Mouse (Mus musculus) liver, embryonic 11.5 days (tissue): ENCODE data around the gene Hsd17b1. TPM values are rescaled to one million over a fixed set of nuclear protein-coding genes. Genes with fewer than 3 reads are reported as not detected.
"Not testable (repeated sequence)": the region's sequence is repeated elsewhere in the genome, so short reads cannot be mapped to it uniquely, and the experiment has no call there.

Source experiments
- ATAC-seq: fragments of 200-750 bp; cut with Nextera tagmentation; replicated peaks from 2 replicates; pipeline ENCODE4 v1.8.0; 2017; ENCODE audit warnings: moderate number of reproducible peaks, mild to moderate bottlenecking, moderate TSS enrichment, moderate library complexity; ENCODE audit not compliant: low FRiP score
- DNase-seq: peaks from one replicate; pipeline ENCODE4 v3.0.0-alpha.2; 2017; ENCODE audit warnings: low spot score
- H3K27ac ChIP-seq: fragments of 300-500 bp; sonication (generic); 2 replicates; pipeline ENCODE4 v1.5.1; 2014; ENCODE audit warnings: mild to moderate bottlenecking, low read depth, low read length, control low read depth
- H3K27me3 ChIP-seq: fragments of 300-500 bp; sonication (generic); replicated peaks from 2 replicates; pipeline ENCODE4 v1.6.1; 2014; ENCODE audit warnings: low read length, mixed read lengths; ENCODE audit not compliant: control insufficient read depth, insufficient read depth
- H3K36me3 ChIP-seq: fragments of 300-500 bp; sonication (generic); 2 replicates; pipeline ENCODE4 v1.6.1; 2014; ENCODE audit warnings: mild to moderate bottlenecking, low read length, moderate library complexity, mixed read lengths; ENCODE audit not compliant: control insufficient read depth, insufficient read depth
- H3K4me1 ChIP-seq: fragments of 300-500 bp; sonication (generic); replicated peaks from 2 replicates; pipeline ENCODE4 v1.6.1; 2014; ENCODE audit warnings: low read length, mixed read lengths; ENCODE audit not compliant: control insufficient read depth, insufficient read depth
- H3K4me2 ChIP-seq: fragments of 300-500 bp; sonication (generic); 2 replicates; pipeline ENCODE4 v1.6.1; 2014; ENCODE audit warnings: mild to moderate bottlenecking, control low read depth, moderate library complexity
- H3K4me3 ChIP-seq: fragments of 300-500 bp; sonication (generic); 2 replicates; pipeline ENCODE4 v1.5.1; 2014; ENCODE audit warnings: low read depth, low read length, control low read depth
- H3K9ac ChIP-seq: fragments of 300-500 bp; sonication (generic); 2 replicates; pipeline ENCODE4 v1.6.1; 2014; ENCODE audit warnings: low read depth, low read length, control low read depth
- H3K9me3 ChIP-seq: fragments of 300-500 bp; sonication (generic); 2 replicates; pipeline ENCODE4 v1.6.1; 2016; ENCODE audit warnings: low read length, inconsistent platforms, mixed read lengths; ENCODE audit not compliant: control insufficient read depth
- WGBS: fragments of 180-500 bp; shearing (Covaris S2); extraction: QIAGEN DNeasy Blood & Tissue Kit; methylation state at CpG from one replicate; pipeline ENCODE4 v1.1.7; 2014; 5-methylcytosine and 5-hydroxymethylcytosine counted together
- microRNA-seq: library from miRNA; unstranded; fragments of <30 nt; microRNA quantifications from one replicate; pipeline ENCODE4, GENCODE M21; 2017; ENCODE audit warnings: borderline number of aligned reads
- polyA plus RNA-seq: library from polyadenylated mRNA; unstranded; fragments of >200 nt; fragmentation: Nextera tagmentation; extraction: Ambion mirVana; gene quantifications from 2 replicates; pipeline ENCODE4 v1.2.1, GENCODE M21; 2014

Gene Hsd17b1
- polyA plus RNA-seq, 1 experiment from 2014 or later, result 0.12 TPM

- WGBS, result under 1% methylated on average over 61 of the region's 61 CpGs
- peak within 1 kb of the TSS; percentile 88 for H3K27ac ChIP-seq
Measured at GRCm38 (mm10) chr11:101119761-101120544, 41.7 kb downstream of the Hsd17b1 start, which contains the start of the genes Retreg3 and Tubg1. TSS of gene Retreg3 (minus strand) at chr11:101119893. TSS of gene Tubg1 (plus strand) at chr11:101119938.

GRCm38 (mm10) chr11:101120545-101121188, 42.5 kb downstream of the Hsd17b1 start:
- peak overlapping the region; percentile 89 for H3K4me2 ChIP-seq
- H3K4me1 ChIP-seq, result peaks cover 18% of the 10 kb centered on the region
- H3K9me3 ChIP-seq, result no peaks in the 10 kb centered on the region
- H3K4me3 ChIP-seq, result peak overlapping the region; percentile 98
- H3K27me3 ChIP-seq, result no peaks in the 10 kb centered on the region
- DNase-seq, result no peak
- H3K36me3 ChIP-seq, result peaks cover 7% of the 10 kb centered on the region
- H3K27ac ChIP-seq, result peak overlapping the region; percentile 88
- ATAC-seq, result no peak
- WGBS, result 25% methylated on average over 19 of the region's 19 CpGs
- peak overlapping the region; percentile 62 for H3K9ac ChIP-seq

More at GRCm38 (mm10) chr11:101119761-101120544, 41.7 kb downstream of the Hsd17b1 start, which contains the start of the genes Retreg3 and Tubg1:
- Histone ChIP-seq H3K9ac (peak within 1 kb of the TSS; percentile 90), H3K4me3 (peak within 1 kb of the TSS; percentile 98), H3K4me1 (peaks cover 18% of the 10 kb centered on the region), H3K27me3 (no peaks in the 10 kb centered on the region), H3K36me3 (0 out of 2 replicates have a peak, but pooled peaks cover 3% of the 10 kb centered on the region), H3K9me3 (no peaks in the 10 kb centered on the region), H3K4me2 (peak within 1 kb of the TSS; percentile 89)
- ATAC-seq (peak; percentile 92), DNase-seq (peak; percentile 99)

GRCm38 (mm10) chr11:101124494-101124893, 46.3 kb downstream of the Hsd17b1 start:
- H3K36me3 ChIP-seq, result peaks cover 22% of the 10 kb centered on the region
- not testable (repeated sequence) for H3K4me2 ChIP-seq, DNase-seq, H3K4me3 ChIP-seq, H3K9me3 ChIP-seq, H3K27me3 ChIP-seq, H3K27ac ChIP-seq, H3K9ac ChIP-seq, H3K4me1 ChIP-seq, ATAC-seq
- 87% methylated on average over 8 of the region's 8 CpGs for WGBS

DNA sequence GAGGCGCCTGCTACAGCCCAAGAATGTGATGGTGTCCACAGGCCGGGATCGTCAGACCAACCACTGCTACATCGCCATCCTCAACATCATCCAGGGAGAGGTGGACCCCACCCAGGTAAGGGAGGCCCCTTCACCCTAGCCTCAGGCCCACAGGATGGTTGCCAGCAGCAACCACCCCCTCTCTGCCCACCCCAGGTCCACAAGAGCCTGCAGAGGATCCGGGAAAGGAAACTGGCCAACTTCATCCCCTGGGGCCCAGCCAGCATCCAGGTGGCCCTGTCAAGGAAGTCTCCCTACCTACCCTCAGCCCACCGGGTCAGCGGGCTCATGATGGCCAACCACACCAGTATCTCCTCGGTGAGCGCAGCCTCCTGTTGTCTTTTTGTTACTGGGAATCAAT, 46.8 kb downstream of the Hsd17b1 start:
- not testable (repeated sequence) for H3K9ac ChIP-seq, H3K27me3 ChIP-seq, H3K27ac ChIP-seq, H3K4me3 ChIP-seq, H3K4me2 ChIP-seq, H3K4me1 ChIP-seq, ATAC-seq, H3K9me3 ChIP-seq, DNase-seq
- H3K36me3 ChIP-seq, result peaks cover 22% of the 10 kb centered on the region
- WGBS, result 93% methylated on average over 7 of the region's 9 CpGs

GRCm38 (mm10) chr11:101127075-101127474, 48.9 kb downstream of the Hsd17b1 start:
- Histone ChIP-seq H3K4me1 (peaks cover 8% of the 10 kb centered on the region), H3K9ac (no peak overlapping the region), H3K27me3 (no peaks in the 10 kb centered on the region), H3K27ac (no peak overlapping the region), H3K9me3 (no peaks in the 10 kb centered on the region), H3K4me3 (no peak overlapping the region), H3K4me2 (no peak overlapping the region), H3K36me3 (peaks cover 22% of the 10 kb centered on the region)
- DNase-seq, result no peak
- WGBS, result 95% methylated on average over 1 of the region's 1 CpGs
- no peak for ATAC-seq

DNA sequence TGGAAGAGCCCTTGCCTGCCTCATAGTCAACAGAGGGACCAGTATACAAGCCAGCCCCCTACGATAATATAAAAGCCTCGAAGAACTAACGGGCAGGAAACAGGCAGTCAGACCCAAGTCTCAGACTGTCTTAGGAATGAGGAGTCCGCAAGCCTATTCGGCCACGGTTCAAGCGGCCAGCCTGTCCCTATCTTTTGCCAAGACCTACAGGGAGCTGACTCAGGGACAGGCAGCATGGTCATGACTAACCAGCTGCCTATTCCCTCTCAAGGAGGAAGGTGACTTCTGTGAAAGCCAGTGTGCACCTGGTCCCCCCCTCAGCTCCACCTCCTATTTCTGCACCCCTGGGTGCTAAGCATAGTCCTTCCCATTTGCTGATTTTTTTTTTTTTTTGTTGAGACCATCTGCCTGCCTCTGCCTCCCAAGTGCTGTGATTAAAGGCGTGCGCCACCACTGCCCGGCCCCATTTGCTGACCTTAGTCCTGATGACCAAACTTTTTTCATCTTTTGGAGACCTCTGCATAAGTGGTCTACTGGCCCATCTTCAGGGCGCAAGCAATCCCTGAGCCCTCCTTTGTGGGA, 50.9 kb downstream of the Hsd17b1 start:
- WGBS, result 78% methylated on average over 11 of the region's 11 CpGs
- H3K9ac ChIP-seq, result no peak overlapping the region

More for the DNA sequence above, 50.9 kb downstream of the Hsd17b1 start:
- ATAC-seq (no peak), DNase-seq (no peak)
- H3K27ac ChIP-seq, result no peak overlapping the region
- H3K4me1 ChIP-seq, result peaks cover 8% of the 10 kb centered on the region
- no peak overlapping the region for H3K4me3 ChIP-seq
- no peak overlapping the region for H3K4me2 ChIP-seq
- H3K9me3 ChIP-seq, result no peaks in the 10 kb centered on the region
- peaks cover 19% of the 10 kb centered on the region for H3K36me3 ChIP-seq
- H3K27me3 ChIP-seq, result no peaks in the 10 kb centered on the region

Small RNAs within 50 kb of the gene (microRNA-seq; reads per million reads assigned to microRNA genes)
- 2.1 reads per million for gene Mir6928

Other genes starting within 250 kb of the Hsd17b1 start
- gene Stat5b, start 227.7 kb upstream of the Hsd17b1 start, polyA plus RNA-seq, result 46.0 and 50.1 TPM in 2 replicates
- 26.3 and 27.8 TPM in 2 replicates for gene Stat5a, start 219.1 kb upstream of the Hsd17b1 start, polyA plus RNA-seq
- gene Stat3, start 138.9 kb upstream of the Hsd17b1 start, polyA plus RNA-seq, result 52.9 and 57.3 TPM in 2 replicates
- gene Cavin1, start 107.5 kb upstream of the Hsd17b1 start, polyA plus RNA-seq, result 22.6 and 23.3 TPM in 2 replicates
- gene Atp6v0a1, start 69.0 kb upstream of the Hsd17b1 start, polyA plus RNA-seq, result 55.4 and 60.0 TPM in 2 replicates
- gene Naglu, start 8.4 kb upstream of the Hsd17b1 start, polyA plus RNA-seq, result 7.7 and 8.0 TPM in 2 replicates
- gene Coasy, start 4.2 kb downstream of the Hsd17b1 start, polyA plus RNA-seq, result 43.3 and 45.8 TPM in 2 replicates
- gene Mlx, start 8.9 kb downstream of the Hsd17b1 start, polyA plus RNA-seq, result 45.3 and 45.6 TPM in 2 replicates
- gene Psmc3ip, start 17.0 kb downstream of the Hsd17b1 start, polyA plus RNA-seq, result 40.7 and 42.8 TPM in 2 replicates
- gene Retreg3, start 41.5 kb downstream of the Hsd17b1 start, polyA plus RNA-seq, result 11.5 and 12.2 TPM in 2 replicates
- 82.3 and 85.3 TPM in 2 replicates for gene Tubg1, start 41.5 kb downstream of the Hsd17b1 start, polyA plus RNA-seq
- 1.3 and 1.8 TPM in 2 replicates for gene Tubg2, start 77.5 kb downstream of the Hsd17b1 start, polyA plus RNA-seq
- gene Cntnap1, start 92.1 kb downstream of the Hsd17b1 start, polyA plus RNA-seq, result 0.34 and 0.40 TPM in 2 replicates
- 3.4 and 3.8 TPM in 2 replicates for gene Plekhh3, start 92.9 kb downstream of the Hsd17b1 start, polyA plus RNA-seq
- gene Ccr10, start 97.0 kb downstream of the Hsd17b1 start, polyA plus RNA-seq, result 0.10 TPM in 1 of 2 replicates, not detected in the other
- 11.8 and 12.4 TPM in 2 replicates for gene Ezh1, start 148.1 kb downstream of the Hsd17b1 start, polyA plus RNA-seq
- gene Ramp2, start 167.6 kb downstream of the Hsd17b1 start, polyA plus RNA-seq, result 62.4 and 64.2 TPM in 2 replicates
- gene Vps25, start 175.3 kb downstream of the Hsd17b1 start, polyA plus RNA-seq, result 158 and 163 TPM in 2 replicates
- gene Wnk4, start 182.2 kb downstream of the Hsd17b1 start, polyA plus RNA-seq, result 18.5 and 19.7 TPM in 2 replicates
- gene Cntd1, start 200.6 kb downstream of the Hsd17b1 start, polyA plus RNA-seq, result 1.2 and 1.4 TPM in 2 replicates
- 190 and 197 TPM in 2 replicates for gene Coa3, start 200.7 kb downstream of the Hsd17b1 start, polyA plus RNA-seq
- gene Becn1, start 223.9 kb downstream of the Hsd17b1 start, polyA plus RNA-seq, result 134 and 148 TPM in 2 replicates
- 201 and 221 TPM in 2 replicates for gene Psme3, start 237.8 kb downstream of the Hsd17b1 start, polyA plus RNA-seq
- 2.9 and 3.2 TPM in 2 replicates for gene Aoc2, start 246.7 kb downstream of the Hsd17b1 start, polyA plus RNA-seq